ENCODE assay signal across 31 mouse cellular contexts in genomic region chr16:58696796-58697195, GRCm38 (mm10). TPM values are rescaled to one million over a fixed set of nuclear protein-coding genes. Genes with fewer than 3 reads are reported as not detected.
"Had no signal": no experiment of that assay in that cellular context is flagged by ENCODE, and none has a peak within 500 bp of the region (broad histone marks: within the 10 kb centered on the region; RNA-seq: fewer than 3 reads in every experiment).

No protein-coding gene starts in this region.

- H3K27ac ChIP-seq: kidney, postnatal 0 days; layer of hippocampus, adult 2 months; limb, embryonic 10.5 days; limb, embryonic 13.5 days; liver, embryonic 12.5 days; liver, embryonic 15.5 days; lung, embryonic 15.5 days; midbrain, embryonic 10.5 days; midbrain, embryonic 13.5 days; stomach, embryonic 15.5 days had no signal

- H3K4me2 ChIP-seq: limb, embryonic 13.5 days; liver, embryonic 12.5 days; liver, embryonic 15.5 days; lung, embryonic 15.5 days; midbrain, embryonic 13.5 days; stomach, embryonic 15.5 days had no signal

- ATAC-seq: liver, embryonic 12.5 days; midbrain, embryonic 13.5 days; midbrain, embryonic 16.5 days had no signal

- DNase-seq: kidney, postnatal 25 days; layer of hippocampus, adult 9-11 months; liver; lung, adult 18-20 months; lung, postnatal 10 days; lung, postnatal 36 days; right cerebral cortex, postnatal 25 days; spleen, adult 18-20 months; thymus, adult 2 months; thymus, postnatal 14 days; thymus, postnatal 4 days had no signal

- H3K4me1 ChIP-seq: limb, embryonic 13.5 days; liver, embryonic 12.5 days; liver, embryonic 15.5 days; lung, embryonic 15.5 days; midbrain, embryonic 10.5 days; midbrain, embryonic 13.5 days; stomach, embryonic 15.5 days had no signal

- H3K9ac ChIP-seq: limb, embryonic 13.5 days; liver, embryonic 12.5 days; liver, embryonic 15.5 days; lung, embryonic 15.5 days; midbrain, embryonic 13.5 days; stomach, embryonic 15.5 days had no signal

- H3K9me3 ChIP-seq: limb, embryonic 10.5 days; limb, embryonic 13.5 days; liver, embryonic 12.5 days; liver, embryonic 15.5 days; lung, embryonic 15.5 days; megakaryocyte, embryonic 14.5 days; midbrain, embryonic 10.5 days; midbrain, embryonic 13.5 days; stomach, embryonic 15.5 days had no signal

- H3K36me3 ChIP-seq: limb, embryonic 10.5 days; limb, embryonic 13.5 days; liver, embryonic 12.5 days; liver, embryonic 15.5 days; lung, embryonic 15.5 days; midbrain, embryonic 10.5 days; midbrain, embryonic 13.5 days; stomach, embryonic 15.5 days had no signal

- H3K4me3 ChIP-seq: layer of hippocampus, adult 2 months; limb, embryonic 10.5 days; limb, embryonic 13.5 days; liver, embryonic 12.5 days; liver, embryonic 15.5 days; lung, embryonic 15.5 days; megakaryocyte, embryonic 14.5 days; midbrain, embryonic 10.5 days; midbrain, embryonic 13.5 days; stomach, embryonic 15.5 days had no signal

- H3K27me3 ChIP-seq: limb, embryonic 13.5 days; liver, embryonic 12.5 days; lung, embryonic 15.5 days; megakaryocyte, embryonic 14.5 days; midbrain, embryonic 13.5 days; stomach, embryonic 15.5 days had no signal

RNA-seq across cellular contexts. Expression of gene Gpr15, which starts 22.1 kb away (rescaled TPM):
- total RNA-seq: layer of hippocampus, adult 2 months; layer of hippocampus, postnatal 25 days; left cerebral cortex, adult 18-20 months; left cerebral cortex, postnatal 25 days; monocyte, adult 5-6 weeks had no signal
- polyA plus RNA-seq: kidney, embryonic 14.5 days; kidney, postnatal 0 days; limb, embryonic 10.5 days; limb, embryonic 13.5 days; liver, embryonic 12.5 days; midbrain, embryonic 13.5 days; neural tube, embryonic 11.5 days; neural tube, embryonic 14.5 days had no signal

RNA-seq across cellular contexts. Expression of gene E330017A01Rik, which starts 58.3 kb away (rescaled TPM):
- total RNA-seq: layer of hippocampus, adult 2 months; layer of hippocampus, postnatal 25 days; left cerebral cortex, adult 18-20 months; left cerebral cortex, postnatal 25 days; monocyte, adult 5-6 weeks had no signal
- polyA plus RNA-seq: kidney, postnatal 0 days; large intestine, adult 2 months; limb, embryonic 10.5 days; limb, embryonic 13.5 days; liver, embryonic 12.5 days; liver, embryonic 15.5 days; lung, embryonic 15.5 days; midbrain, embryonic 10.5 days; midbrain, embryonic 13.5 days; midbrain, embryonic 16.5 days; neural tube, embryonic 11.5 days; neural tube, embryonic 14.5 days; stomach, embryonic 15.5 days; thymus, adult 2 months had no signal
